Mouse (Mus musculus) ES-E14 (cell line): ENCODE data around the gene Col5a1.

Experiments used
- CHD2 ChIP-seq: IDR thresholded peaks from 2 replicates; pipeline ENCODE4 v1.6.1; 2014; ENCODE audit warnings: mild to moderate bottlenecking, low read depth, low read length, inconsistent platforms
- MAFK ChIP-seq: IDR thresholded peaks from 2 replicates; pipeline ENCODE4 v1.6.1; 2014; ENCODE audit warnings: mild to moderate bottlenecking, low read depth, low read length, inconsistent platforms; ENCODE audit not compliant: insufficient read depth
- ZC3H11A ChIP-seq: IDR thresholded peaks from 2 replicates; pipeline ENCODE4 v1.6.1; 2012; ENCODE audit warnings: low read depth, mild to moderate bottlenecking, inconsistent platforms, low read length, borderline replicate concordance
- ZNF384 ChIP-seq: IDR thresholded peaks from 2 replicates; pipeline ENCODE4 v1.6.1; 2012; ENCODE audit warnings: low read depth, low read length, inconsistent platforms

DNA sequence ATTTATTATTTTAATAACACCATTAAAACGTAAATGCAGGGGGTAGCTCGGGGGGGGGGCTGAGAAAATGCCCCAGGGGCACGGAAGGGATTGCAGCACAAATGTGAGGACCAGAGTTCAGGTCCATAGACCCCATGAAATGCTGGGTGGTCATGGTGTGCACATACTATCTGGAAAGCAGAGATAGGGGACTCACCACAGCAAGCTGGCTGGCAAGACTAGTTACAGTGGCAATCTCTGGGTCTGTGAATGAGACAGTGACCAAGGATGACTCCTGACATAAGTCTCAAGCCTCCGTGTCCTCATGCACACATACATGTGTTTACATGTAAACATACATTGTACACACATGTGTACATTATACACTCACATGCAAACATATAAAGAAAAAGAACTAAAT lies 90.3 kb downstream of the Col5a1 start:
- TF ChIP-seq ZNF384: no peak
- no peak for TF ChIP-seq CHD2
- TF ChIP-seq MAFK: no peak
- no peak for TF ChIP-seq ZC3H11A
